Mouse (Mus musculus): Measurements from ENCODE around the gene Grm8.

Gene Grm8

DNA sequence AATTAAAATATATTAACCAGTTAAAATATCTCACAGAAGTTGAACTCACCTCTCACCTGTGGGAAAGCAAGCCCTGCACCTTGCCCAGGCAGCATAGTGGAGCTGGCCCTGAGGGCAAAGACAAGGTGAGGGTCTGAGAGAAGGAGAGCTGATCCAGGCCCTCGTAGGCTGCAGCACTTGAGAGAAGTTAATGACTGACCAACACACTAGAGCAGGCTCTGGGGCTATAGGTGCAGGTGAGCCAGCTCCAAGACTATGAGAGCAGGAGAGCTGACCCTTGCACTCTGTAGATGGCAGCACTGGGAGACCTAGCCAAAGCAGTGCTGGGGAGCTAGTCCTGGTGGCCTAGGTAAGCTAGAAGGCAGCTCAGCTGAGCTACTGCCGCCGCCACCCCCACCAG lies 499.1 kb downstream of the Grm8 start:
- DNase-seq (ENCODE audit: low spot score) = no peak

DNA sequence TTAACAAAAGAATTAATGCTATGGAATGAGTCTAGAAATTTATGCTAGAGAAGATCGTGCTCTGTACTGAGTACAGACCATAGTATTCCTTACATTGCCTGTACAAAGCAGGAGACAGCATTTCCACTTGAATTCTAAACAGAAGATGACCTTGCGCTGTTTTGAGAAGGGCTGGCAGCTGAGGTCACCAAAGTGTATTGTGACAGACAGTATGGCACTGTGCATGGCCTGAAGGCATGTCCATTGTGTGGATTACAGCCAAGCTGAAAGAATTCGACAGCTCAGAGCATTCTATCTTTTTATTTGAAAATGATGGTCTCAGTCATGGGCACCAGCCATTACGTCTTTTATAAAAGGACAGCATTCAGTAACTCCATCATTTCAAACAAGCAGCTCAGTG lies 517.5 kb downstream of the Grm8 start:
- DNase-seq (ENCODE audit: low spot score) = no peak

DNA sequence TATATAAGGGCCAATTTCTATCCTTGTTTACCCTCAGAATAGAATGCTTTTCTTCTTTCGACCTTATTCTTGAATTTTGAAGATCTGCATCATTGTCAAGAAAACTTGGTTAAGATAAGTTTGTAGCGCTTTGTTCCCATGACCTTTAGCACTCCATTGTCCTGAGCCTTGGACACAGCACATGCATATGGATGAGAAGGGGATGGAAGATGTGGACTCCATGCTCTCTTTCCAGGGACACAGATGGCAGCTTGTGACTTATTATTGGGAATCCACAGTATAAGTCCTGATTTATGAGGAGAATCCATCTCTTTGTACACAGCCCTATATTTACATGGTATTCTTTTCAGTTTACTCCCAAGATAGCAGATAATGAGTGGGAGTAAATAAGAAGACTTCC lies 554.5 kb downstream of the Grm8 start:
- no peak for DNase-seq (ENCODE audit: low spot score)

DNA sequence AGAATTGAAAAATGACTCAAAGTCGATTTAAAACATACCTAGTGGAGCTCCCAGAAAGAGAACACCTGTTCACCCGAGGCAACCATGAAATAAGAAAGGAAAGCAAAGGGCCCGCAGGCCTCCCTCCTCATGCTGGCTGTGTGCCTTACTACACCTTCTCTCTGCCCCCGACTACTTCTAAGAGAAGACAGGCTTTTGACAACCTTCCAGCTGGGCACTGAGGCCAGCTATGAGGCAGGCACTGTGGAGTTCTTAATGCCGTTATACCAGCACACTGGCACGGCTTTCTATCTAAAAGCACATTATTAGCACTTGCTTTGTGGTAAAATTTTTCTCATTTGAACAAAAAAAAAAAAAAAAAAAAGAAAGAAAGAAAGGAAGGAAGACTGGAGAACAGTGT lies 589.5 kb downstream of the Grm8 start:
- DNase-seq (ENCODE audit: low spot score) = no peak

DNA sequence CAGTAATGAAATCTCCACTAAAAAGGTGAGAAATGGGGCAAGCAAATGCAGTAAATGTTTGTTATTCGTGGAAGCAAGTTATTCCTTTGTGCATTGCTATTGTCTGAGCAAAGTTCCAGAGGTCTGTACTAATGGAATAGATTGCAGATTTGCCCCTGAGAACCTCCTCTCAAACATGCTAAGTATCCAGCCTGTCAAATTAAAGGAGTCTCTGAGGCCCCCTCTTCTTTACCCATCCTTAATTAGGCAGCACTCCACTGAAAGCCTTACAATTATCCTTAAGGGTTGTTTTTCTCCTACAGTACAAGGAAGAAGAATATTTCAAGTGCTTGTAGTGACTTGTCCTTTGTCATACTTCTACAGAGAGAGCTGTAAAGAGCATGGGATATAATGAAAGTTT lies 617.4 kb downstream of the Grm8 start:
- DNase-seq (ENCODE audit: low spot score) = no peak

DNA sequence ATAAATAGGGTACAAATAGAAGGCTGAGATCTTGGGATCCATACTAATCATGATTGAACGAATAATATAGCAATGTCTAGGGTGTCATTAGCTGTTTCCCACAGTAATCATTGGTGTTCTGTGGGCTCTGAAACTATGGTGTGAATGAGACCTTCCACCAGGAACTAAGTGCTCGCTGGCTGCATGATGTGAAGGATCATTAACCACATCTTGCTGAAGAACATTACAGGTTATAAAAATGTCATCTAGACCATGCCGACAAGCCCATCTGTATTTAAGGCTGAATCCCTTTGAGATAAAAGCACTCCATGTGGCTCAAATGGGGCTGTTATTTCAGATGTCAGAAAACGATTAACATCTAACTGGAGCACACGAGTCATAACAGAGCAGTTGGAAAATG lies 674.0 kb downstream of the Grm8 start:
- DNase-seq (ENCODE audit: low spot score) = no peak

DNA sequence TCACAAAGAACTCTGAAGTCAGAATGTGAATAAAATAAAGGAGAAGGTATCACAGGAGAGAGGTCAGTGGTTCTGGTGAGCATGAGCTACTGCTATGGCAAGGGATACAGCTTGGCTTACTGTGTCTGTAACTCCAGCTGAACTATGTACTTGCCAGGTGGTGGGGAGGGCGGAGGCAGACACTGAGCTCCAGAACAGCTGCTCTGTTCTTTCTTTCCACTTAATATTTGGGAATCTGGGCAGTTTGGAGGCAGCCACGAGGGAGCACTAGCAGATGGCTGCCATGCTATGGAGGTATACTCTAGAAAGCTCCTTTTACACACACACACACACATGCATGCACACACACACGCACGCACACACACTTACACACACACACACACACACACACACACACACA lies 726.5 kb downstream of the Grm8 start:
- no peak for DNase-seq (ENCODE audit: low spot score)

DNA sequence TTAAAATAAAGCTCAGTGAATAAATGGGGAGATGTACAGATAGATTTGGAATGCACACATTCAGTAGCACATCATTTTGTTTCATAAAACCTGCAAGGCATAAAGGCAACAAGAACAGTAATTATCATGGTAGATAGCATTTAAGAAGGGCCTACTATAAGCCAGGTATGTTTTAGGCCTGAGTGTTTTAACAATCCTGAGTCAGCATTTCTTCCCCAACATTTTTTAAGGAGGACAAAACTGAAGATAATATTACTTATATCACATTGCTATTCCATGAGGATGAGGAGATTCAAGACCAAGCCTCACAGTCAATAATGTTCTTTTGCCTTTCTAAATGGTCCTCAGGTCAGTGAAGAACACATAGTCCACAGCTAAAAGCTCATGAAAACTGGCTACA lies 762.6 kb downstream of the Grm8 start:
- no peak for DNase-seq (ENCODE audit: low spot score)

DNA sequence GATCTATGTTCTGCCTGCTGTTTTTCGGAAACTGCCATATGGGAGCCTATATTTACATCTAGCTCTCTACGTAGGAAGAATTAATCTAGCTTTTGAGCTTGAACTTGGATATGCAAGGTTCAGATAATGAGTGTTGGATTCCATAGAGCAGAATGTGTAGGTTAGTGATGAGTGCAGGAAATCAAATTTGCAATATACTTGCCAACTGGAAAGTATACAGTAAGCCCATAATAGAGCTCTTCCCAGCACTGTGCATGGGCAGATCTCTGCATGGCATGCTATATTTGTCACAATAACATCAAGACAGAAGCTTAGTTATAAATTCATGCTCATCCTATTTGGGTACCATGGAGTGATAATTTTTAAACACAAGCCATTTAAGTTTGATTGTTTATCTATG lies 763.9 kb downstream of the Grm8 start:
- DNase-seq (ENCODE audit: low spot score) = no peak

DNA sequence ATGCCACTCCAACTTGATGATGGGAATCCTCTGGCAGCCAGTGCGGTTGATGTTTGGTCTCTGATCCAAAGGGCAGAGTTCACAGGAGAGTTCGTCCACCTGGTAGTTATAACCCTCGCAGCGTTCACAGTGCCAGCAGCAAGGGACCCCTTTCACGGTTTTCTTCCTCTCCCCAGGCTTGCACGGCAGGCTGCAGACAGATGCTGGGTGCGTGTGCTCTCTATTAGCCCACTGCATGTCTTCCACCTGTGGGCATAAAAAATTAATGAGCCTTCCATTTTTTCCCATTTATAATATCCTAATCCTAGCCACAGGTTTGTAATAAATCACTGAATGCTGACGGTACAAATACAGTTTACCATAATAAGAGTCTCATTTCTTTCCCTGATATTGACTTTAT lies 771.2 kb downstream of the Grm8 start:
- no peak for DNase-seq (ENCODE audit: low spot score)

DNA sequence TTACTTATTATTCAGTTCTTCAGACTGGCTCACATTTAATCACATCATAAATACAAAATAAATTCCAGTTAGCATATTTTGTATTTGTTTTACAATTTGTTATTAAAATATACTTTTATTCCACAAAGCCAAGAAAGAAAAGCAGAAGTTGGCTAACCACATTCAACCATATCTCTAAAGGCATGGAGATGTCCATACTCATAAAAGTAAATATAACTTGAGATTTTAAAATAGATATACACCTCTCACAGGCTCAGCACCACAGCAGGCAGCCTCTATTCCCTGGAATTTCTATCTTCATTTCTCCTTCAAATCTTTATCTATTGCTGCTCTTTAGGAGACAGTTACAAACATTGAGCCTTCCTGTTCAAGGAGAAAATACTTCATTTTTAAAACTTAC lies 774.5 kb downstream of the Grm8 start:
- no peak for DNase-seq (ENCODE audit: low spot score)

DNA sequence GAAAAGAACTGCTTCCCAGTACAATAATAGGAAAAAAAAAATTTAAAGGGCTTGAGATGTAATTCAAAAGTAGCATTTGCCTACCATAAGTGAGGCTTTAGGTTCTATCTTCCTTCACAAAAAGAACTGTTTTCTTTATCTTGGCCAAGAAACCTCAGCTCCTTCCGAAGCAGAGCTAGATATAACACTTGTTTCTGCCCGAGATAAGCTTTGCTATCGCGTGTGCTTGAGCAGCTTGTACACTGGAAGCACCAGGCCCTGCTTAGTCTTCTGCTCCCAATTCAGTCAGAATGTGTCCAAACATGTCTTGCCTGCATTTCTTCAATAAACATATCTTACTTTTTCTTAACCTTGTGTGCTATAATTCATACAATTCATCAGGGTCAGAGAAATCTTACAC lies 783.8 kb downstream of the Grm8 start:
- DNase-seq (ENCODE audit: low spot score) = no peak

DNA sequence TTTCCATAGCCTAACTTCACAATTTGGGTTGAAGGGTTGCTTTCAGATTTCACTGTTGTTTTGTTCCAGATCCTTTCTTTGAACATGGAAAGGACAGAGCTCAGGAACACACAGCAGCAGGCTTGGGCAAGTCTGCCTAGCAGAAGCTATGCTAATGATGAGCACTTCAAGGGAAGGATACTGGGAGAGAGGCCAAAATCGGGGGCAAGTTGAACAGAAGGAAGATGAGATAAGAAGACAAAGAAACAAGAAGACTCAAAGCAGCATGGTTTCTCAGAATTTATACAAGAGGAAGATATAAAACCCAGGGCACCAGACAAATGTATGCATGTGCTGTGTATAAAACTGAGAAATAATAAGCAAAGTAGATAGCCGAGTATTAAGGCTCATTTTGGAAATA lies 786.7 kb downstream of the Grm8 start:
- no peak for DNase-seq (ENCODE audit: low spot score)

DNA sequence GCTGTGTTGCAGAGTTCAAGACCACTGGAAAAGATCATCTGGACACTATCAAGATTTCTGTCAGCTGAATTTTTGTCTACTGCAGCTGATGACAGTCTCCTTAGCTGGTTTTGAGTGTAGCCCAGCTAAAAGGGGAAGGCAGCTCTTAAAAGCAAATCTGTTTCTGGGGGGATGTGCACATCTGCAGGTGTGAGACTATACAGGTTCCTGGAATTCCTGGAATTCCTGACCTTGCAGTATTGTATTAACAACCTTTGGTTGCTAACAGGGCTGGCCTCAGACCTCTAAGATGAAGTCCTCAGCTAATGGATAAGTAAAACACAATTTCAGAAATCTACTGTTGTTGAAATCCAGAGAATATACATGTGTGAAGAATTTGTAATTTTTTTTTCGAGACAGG lies 788.7 kb downstream of the Grm8 start:
- DNase-seq (ENCODE audit: low spot score) = no peak

DNA sequence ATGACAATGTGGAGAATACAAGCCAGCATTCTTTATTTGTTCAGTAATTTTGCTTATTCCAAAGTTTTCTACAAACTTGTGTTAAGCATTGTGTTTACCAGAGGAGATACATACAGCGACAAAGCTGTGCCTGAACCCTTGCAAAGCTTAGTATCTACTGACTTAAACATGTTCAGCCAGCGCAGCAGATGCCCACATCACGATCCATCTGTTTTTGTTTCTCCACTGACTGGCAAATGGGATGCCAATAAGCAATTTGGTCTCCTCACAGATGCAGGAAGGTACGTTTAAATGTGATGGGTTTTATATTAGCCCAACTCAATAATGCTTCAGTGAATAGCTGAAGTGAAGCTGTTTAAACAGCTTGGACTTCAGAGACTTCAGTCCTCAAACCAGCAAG lies 794.8 kb downstream of the Grm8 start:
- no peak for DNase-seq (ENCODE audit: low spot score)

DNA sequence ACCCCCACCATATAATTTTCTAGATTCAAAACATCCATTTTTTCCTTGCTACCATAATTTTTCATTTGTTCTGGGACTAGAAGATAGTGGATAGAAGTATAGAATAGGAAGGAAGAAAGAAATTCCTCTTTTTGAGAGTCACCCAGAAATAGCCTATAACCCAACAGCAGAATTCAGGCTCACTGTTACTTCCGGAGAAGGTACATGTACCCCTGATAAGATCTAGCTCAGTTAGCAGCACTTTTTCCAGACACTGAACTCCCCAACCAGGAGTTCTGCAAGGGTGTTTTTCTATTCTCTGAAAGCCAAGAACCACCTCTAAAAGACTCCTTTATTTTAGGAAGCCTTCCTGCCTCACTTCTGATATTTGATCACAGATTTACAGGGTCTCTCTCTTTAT lies 816.4 kb downstream of the Grm8 start:
- DNase-seq (ENCODE audit: low spot score) = no peak

DNA sequence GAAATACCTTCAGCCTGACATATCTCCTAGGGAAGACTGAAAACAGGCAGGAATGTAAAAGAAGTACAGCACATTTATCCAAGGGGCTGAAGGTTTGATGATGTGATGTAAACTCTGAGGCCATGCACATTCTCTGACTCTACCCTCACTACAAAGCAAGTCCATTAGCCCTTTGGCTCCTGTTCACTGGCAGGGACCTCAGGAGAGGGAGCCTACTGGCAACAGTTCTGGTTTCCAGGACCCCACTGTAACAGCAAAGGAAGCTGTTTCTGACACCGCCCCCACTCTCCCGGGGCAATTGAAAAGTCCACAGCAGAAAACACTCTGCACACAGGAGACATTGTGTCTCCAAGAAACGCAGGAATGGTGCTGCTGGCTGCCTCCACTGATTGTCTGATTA lies 817.6 kb downstream of the Grm8 start:
- no peak for DNase-seq (ENCODE audit: low spot score)

DNA sequence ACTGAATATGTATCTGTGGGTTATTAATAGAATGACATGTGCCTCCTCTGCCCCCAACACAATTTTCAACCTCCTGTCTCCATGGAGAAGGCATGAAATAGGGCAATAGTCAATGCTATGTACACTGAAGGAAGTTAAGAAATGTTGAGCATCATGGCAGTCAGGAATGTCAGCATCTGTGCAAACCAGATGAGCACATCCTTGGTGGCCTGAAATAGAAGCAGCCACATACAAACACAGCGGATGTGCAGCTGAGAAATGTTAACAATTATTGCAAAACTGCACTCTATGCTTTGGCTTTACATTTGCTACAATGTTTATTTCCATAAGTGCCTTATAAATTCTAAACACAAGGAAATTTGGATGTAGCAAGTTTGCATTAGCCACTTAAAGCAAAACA lies 819.0 kb downstream of the Grm8 start:
- DNase-seq (ENCODE audit: low spot score) = no peak

DNA sequence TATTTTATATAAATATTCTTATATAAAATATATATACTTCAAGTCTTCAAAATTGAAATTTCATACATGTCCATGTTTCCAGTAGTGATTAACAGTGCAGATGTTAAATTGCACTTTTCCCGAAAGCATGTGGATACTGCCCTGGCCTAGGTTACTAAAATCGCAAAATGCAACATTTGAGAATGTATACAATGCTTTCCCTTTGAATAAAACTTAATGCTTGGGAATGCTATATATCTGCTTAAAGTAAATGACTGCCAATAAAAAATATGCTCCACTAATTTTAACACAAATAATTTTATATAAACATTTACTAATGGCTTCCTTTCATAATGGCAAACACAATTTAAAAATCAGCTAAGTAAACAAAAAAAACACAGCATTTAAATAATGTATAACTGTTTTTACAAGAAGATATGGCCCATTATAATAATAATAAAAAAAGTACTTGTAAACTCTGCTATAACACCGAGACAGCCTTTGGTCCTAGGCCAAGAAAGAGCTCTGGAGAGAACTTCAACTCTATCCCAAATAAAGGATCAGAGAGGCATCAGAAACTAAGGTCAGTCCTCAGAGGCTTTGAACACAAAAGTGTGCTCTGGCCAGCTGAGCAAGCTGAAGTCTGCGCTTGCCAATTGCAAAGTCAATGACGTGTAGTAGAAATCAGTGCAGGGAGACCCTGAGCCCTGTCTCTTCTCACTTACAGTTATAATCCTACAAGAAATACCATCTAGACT lies 820.5 kb downstream of the Grm8 start:
- DNase-seq (ENCODE audit: low spot score) = no peak

DNA sequence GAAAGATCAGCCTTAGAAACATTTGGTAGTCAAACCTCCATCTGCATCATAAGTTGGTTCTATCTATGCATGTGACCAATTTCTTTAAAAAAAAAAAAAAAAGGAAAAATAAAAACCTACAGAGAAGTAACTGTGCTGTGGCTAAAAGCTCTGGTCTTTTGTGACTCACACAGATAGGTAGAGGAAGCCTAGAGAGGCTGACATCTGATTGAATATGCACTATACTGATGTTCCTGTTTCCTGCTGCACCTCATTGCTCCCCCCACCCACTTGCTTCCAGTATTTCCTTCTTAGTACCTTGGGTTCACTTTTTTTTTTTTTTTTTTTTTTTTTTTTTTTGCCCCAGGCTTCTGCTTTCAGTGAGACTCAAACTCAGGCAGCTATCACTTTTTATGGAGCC lies 824.6 kb downstream of the Grm8 start:
- DNase-seq (ENCODE audit: low spot score) = no peak

DNA sequence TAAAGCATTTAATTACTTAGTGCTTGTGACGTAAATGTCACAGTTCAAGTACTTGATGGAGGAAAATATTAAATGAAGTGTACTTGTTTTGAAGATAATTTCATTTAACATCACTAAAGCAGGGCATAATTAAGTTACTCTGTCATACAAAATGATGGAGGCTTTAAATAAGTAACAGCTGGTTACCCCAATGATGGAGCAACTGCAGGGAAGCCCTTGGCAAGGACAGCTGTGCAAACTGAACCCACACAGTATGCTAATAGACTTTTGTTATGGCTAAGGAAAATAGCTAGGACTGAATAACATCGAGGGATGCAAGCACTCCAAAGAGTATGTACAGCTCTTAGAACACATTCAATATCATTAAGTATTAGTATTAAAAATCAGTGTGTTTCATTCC lies 829.6 kb downstream of the Grm8 start:
- DNase-seq (ENCODE audit: low spot score) = no peak

DNA sequence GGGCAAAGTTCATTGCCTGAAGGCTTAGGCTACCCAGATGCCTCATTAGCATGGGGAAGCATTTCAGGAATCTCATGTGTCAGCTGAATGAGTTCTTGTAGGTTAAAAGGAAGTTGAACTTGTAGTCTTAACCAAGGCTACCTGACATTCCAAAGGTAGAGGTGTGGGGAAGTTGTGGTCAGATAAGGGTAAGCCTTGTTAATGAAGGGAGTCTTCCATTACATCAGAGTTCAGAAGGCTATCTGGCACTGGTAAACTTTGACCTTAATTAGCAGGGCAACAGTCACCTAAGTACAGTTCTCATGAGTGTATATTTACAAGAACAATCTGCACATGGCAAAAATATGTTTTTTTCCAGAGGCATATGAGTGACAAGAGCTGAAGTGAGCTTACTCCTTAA lies 870.0 kb downstream of the Grm8 start:
- no peak for DNase-seq (ENCODE audit: low spot score)

DNA sequence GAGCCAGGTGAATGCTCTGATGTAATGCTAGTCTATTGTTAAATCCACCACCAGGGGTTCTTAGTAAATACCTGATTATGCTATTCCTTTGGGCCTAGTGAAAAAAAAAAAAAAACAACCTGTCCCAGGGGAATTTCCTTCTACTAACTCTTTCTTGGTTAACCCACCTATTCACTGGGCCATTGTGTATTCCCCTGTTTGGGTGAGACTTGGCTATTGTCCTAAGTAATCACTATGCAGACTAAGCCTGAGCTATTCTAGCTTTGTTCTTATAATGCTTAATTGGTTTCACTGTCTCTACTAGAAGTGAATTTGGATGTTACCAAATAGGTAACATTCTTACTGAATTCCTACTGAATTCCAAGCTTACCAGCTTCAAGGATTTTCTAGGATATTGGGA lies 872.4 kb downstream of the Grm8 start:
- no peak for DNase-seq (ENCODE audit: low spot score)

DNA sequence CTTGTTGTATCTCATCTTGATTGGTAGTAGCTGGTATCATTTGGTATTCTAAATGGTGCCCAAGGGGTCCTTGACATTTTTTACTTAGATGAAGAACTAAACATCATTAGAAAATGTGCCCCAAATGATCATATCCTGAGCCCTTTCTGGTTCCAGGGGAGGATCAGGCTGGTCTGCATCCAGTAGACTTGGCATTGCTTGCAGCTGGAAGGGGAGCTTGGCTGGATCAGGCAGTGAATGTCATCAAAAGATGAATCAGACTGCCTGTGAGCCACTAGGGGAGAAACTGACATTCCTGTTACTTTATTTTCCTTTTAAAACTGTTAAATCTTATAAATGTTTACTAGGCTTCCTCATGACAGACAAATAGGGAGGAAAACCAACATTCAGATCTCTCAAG lies 894.6 kb downstream of the Grm8 start:
- DNase-seq (ENCODE audit: low spot score) = no peak

DNA sequence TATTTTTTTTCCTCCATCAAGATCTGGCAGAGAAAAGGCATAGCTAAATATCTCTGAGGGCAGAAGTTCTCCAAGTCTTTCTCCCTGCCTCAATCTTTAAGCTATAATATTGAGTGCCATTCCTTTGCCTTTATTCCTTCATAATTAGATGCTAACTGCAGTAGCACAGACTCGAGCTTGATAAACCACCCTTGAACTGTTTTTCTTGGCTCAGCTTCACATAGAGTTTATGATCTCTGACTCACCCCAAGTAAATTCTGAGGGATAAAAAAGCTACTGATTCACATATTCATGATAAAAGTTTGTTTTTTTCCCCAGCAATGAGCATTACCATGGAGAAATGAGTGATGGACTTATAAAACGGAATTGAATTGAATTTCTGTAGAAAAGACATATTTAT lies 895.0 kb downstream of the Grm8 start:
- DNase-seq (ENCODE audit: low spot score) = no peak

Data from T-cell, adult 2 months (primary cell).